Mouse (Mus musculus) neural tube, embryonic 11.5 days (tissue): ENCODE measurements around the gene Dyrk2. TPM values are rescaled to one million over a fixed set of nuclear protein-coding genes. Genes with fewer than 3 reads are reported as not detected.
A peak's percentile ranks its signal among the peaks of the same experiment; 100 is the strongest.

Experiments used
- ATAC-seq: fragments of 200-750 bp; cut with Nextera tagmentation; 2 replicates; pipeline ENCODE4 v1.8.0; 2017; ENCODE audit warnings: moderate number of reproducible peaks, mild to moderate bottlenecking, moderate TSS enrichment, moderate library complexity; ENCODE audit not compliant: insufficient read depth, low FRiP score, low TSS enrichment
- DNase-seq: peaks from one replicate; pipeline ENCODE4 v3.0.0-alpha.2; 2015; ENCODE audit warnings: low spot score
- H3K27ac ChIP-seq: fragments of 300-500 bp; sonication (generic); 2 replicates; pipeline ENCODE4 v1.5.1; 2014; ENCODE audit warnings: low read depth, mild to moderate bottlenecking, low read length
- H3K27me3 ChIP-seq: fragments of 300-500 bp; sonication (generic); 2 replicates; pipeline ENCODE4 v1.6.1; 2014; ENCODE audit warnings: mild to moderate bottlenecking, low read length, mixed read lengths; ENCODE audit not compliant: control insufficient read depth, insufficient read depth
- H3K36me3 ChIP-seq: fragments of 300-500 bp; sonication (generic); 2 replicates; pipeline ENCODE4 v1.6.1; 2014; ENCODE audit warnings: mild to moderate bottlenecking, low read length, moderate library complexity, mixed read lengths; ENCODE audit not compliant: control insufficient read depth, insufficient read depth
- H3K4me1 ChIP-seq: fragments of 300-500 bp; sonication (generic); 2 replicates; pipeline ENCODE4 v1.6.1; 2014; ENCODE audit warnings: low read length, mixed read lengths; ENCODE audit not compliant: control insufficient read depth, insufficient read depth
- H3K4me2 ChIP-seq: fragments of 300-500 bp; sonication (generic); 2 replicates; pipeline ENCODE4 v1.6.1; 2014; ENCODE audit warnings: low read depth, mild to moderate bottlenecking, moderate library complexity
- H3K4me3 ChIP-seq: fragments of 300-500 bp; sonication (generic); 2 replicates; pipeline ENCODE4 v1.5.1; 2014; ENCODE audit warnings: low read depth, low read length
- H3K9ac ChIP-seq: fragments of 300-500 bp; sonication (generic); 2 replicates; pipeline ENCODE4 v1.6.1; 2014; ENCODE audit warnings: mild to moderate bottlenecking, low read length
- H3K9me3 ChIP-seq: fragments of 300-500 bp; sonication (generic); 2 replicates; pipeline ENCODE4 v1.6.1; 2016; ENCODE audit warnings: low read length; ENCODE audit not compliant: control insufficient read depth
- WGBS: fragments of 180-500 bp; shearing (Covaris S2); extraction: QIAGEN DNeasy Blood & Tissue Kit; methylation state at CpG from one replicate; pipeline ENCODE4 v1.1.7; 2014; 5-methylcytosine and 5-hydroxymethylcytosine counted together
- polyA plus RNA-seq: library from polyadenylated mRNA; unstranded; fragments of >200 nt; fragmentation: Nextera tagmentation; extraction: Ambion mirVana; gene quantifications from 2 replicates; pipeline ENCODE4 v1.2.1, GENCODE M21; 2014

The Dyrk2 gene
- polyA plus RNA-seq = 12.2 and 12.9 TPM in 2 replicates

DNA sequence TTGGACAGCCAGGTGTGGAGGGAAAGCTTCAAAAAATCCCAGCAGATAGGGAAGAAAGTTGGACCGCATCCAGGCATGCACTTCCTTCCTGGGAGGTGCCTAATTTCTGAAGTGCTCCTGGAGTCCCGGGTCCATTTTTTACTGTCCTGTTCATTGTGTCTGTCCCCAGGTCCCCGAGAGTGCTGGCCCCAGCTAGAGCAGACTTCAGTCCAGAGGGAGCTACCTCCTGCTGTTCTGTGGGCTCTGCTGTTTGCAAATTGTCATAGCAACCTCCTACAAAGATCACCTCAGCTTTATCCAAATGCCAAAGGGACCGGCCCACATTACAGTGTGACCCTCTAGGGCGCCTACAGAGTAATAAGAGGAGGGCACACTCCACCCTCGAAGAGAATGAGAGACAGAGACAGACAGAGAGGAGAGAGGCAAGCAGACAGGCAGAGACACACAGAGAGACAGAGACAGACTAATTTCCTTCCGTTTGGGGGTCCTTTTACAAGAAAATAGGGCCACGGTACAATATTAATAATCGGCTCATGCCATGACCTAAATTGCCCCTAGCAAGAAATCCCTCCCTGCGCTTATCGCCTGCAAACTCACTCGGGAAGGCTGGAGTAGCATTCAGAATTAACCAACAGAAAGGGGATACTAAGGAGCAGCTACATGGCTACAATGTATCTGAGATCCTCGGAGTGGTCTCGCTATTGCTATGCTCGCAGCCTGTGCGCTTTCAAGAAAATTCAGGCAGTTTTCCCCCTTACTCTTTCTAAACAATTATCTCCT lies at the start of gene Dyrk2:
Gene Dyrk2, minus strand, starts transcription at position 9 of the 780 bp plus-strand sequence.
- H3K9me3 ChIP-seq = no peaks in the 10 kb centered on the region
- H3K4me2 ChIP-seq = peak within 1 kb of the TSS; percentile 91
- peak within 1 kb of the TSS; percentile 99 for H3K9ac ChIP-seq
- peak; percentile 3; the same call in 1 of the 2 replicates for ATAC-seq
- H3K27ac ChIP-seq = peak within 1 kb of the TSS; percentile 96
- peak within 1 kb of the TSS; percentile 96 for H3K4me3 ChIP-seq
- H3K36me3 ChIP-seq = no peaks in the 10 kb centered on the region
- H3K27me3 ChIP-seq = no peaks in the 10 kb centered on the region
- H3K4me1 ChIP-seq = peaks cover 21% of the 10 kb centered on the region
- peak; percentile 51 for DNase-seq
- 5% methylated on average over 16 of the region's 16 CpGs for WGBS

GRCm38 (mm10) chr10:118902625-118903024 lies 32.6 kb upstream of the Dyrk2 start:
- WGBS = 82% methylated on average over 10 of the region's 10 CpGs
- Histone ChIP-seq H3K36me3 (no peaks in the 10 kb centered on the region), H3K4me1 (no peaks in the 10 kb centered on the region), H3K4me3 (no peak overlapping the region), H3K27me3 (no peaks in the 10 kb centered on the region), H3K9ac (no peak overlapping the region), H3K9me3 (no peaks in the 10 kb centered on the region), H3K27ac (no peak overlapping the region), H3K4me2 (no peak overlapping the region)
- DNase-seq (no peak), ATAC-seq (no peak)

- Histone ChIP-seq H3K27ac (no peak overlapping the region), H3K4me3 (no peak overlapping the region), H3K4me2 (no peak overlapping the region), H3K27me3 (no peaks in the 10 kb centered on the region), H3K4me1 (no peaks in the 10 kb centered on the region), H3K36me3 (no peaks in the 10 kb centered on the region), H3K9ac (no peak overlapping the region), H3K9me3 (no peaks in the 10 kb centered on the region)
- WGBS = 87% methylated on average over 3 of the region's 3 CpGs
- DNase-seq (no peak), ATAC-seq (no peak)
Observed at GRCm38 (mm10) chr10:118893645-118894044, 23.6 kb upstream of the Dyrk2 start.

GRCm38 (mm10) chr10:118884126-118884525 lies 14.1 kb upstream of the Dyrk2 start:
- H3K36me3 ChIP-seq = no peaks in the 10 kb centered on the region
- H3K4me2 ChIP-seq = no peak overlapping the region
- no peaks in the 10 kb centered on the region for H3K9me3 ChIP-seq
- WGBS = 78% methylated on average over 2 of the region's 2 CpGs
- H3K27me3 ChIP-seq = no peaks in the 10 kb centered on the region
- DNase-seq (no peak), ATAC-seq (no peak)
- no peak overlapping the region for H3K4me3 ChIP-seq
- H3K4me1 ChIP-seq = no peaks in the 10 kb centered on the region
- no peak overlapping the region for H3K9ac ChIP-seq
- H3K27ac ChIP-seq = no peak overlapping the region

DNA sequence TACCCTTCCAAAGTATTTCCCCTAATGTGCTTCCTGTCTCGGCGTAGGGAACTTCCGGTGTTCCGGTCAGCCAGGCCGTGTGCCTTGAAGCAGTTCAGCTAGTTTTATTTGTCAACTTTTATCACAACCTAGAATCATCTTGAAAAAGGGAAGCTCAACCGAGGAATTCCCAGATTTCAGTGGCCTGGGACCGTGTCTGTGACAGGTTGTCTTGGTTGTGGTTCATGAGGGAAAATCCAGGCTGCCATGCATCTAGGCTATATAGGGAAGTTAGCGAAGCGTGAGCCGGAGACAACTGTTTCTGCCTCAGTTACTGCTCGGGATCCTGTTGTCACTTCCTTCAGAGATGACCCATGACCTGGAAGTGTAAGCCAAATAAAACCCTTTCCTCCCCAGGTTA lies 13.3 kb upstream of the Dyrk2 start:
- ATAC-seq = no peak
- no peaks in the 10 kb centered on the region for H3K4me1 ChIP-seq
- no peak overlapping the region for H3K4me2 ChIP-seq
- no peak overlapping the region for H3K27ac ChIP-seq
- 91% methylated on average over 11 of the region's 11 CpGs for WGBS
- H3K36me3 ChIP-seq = no peaks in the 10 kb centered on the region
- DNase-seq = no peak
- no peak overlapping the region for H3K4me3 ChIP-seq
- no peak overlapping the region for H3K9ac ChIP-seq
- H3K27me3 ChIP-seq = no peaks in the 10 kb centered on the region
- no peaks in the 10 kb centered on the region for H3K9me3 ChIP-seq

GRCm38 (mm10) chr10:118882258-118882885 lies 12.4 kb upstream of the Dyrk2 start:
- Histone ChIP-seq H3K4me2 (no peak overlapping the region), H3K36me3 (no peaks in the 10 kb centered on the region), H3K4me1 (no peaks in the 10 kb centered on the region), H3K27ac (no peak overlapping the region), H3K27me3 (no peaks in the 10 kb centered on the region), H3K9me3 (no peaks in the 10 kb centered on the region), H3K4me3 (no peak overlapping the region), H3K9ac (no peak overlapping the region)
- WGBS = 93% methylated on average over 12 of the region's 12 CpGs
- ATAC-seq = no peak
- DNase-seq = no peak

DNA sequence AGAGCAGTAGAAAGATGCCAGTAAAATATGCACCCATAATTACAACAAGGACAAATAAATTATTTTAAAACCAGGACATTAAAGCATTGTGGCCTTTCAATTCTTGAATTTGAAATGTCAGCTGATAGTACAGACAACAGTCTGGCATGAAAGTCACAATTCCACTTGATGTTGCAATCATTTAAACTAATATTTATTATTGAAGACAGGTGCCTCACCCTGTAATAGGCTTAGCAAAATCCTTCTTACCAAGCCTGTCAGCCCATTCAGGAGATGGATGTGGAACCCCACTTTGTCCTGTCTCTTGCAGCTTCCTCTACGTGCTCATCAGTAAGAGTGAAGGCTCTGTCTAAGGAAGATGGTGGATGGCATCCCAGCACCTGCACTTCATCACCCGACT lies 10.8 kb upstream of the Dyrk2 start:
- Histone ChIP-seq H3K4me3 (no peak overlapping the region), H3K27me3 (no peaks in the 10 kb centered on the region), H3K27ac (no peak overlapping the region), H3K9ac (no peak overlapping the region), H3K4me1 (no peaks in the 10 kb centered on the region), H3K36me3 (no peaks in the 10 kb centered on the region), H3K4me2 (no peak overlapping the region), H3K9me3 (no peaks in the 10 kb centered on the region)
- DNase-seq = no peak
- ATAC-seq = no peak
- WGBS = 90% methylated on average over 2 of the region's 2 CpGs

- WGBS = 98% methylated on average over 2 of the region's 2 CpGs
Observed at GRCm38 (mm10) chr10:118872196-118872595, 2.2 kb upstream of the Dyrk2 start.

GRCm38 (mm10) chr10:118869591-118870001 lies 413 bp downstream of the Dyrk2 start:
- WGBS = 0% methylated on average over 16 of the region's 16 CpGs
- Histone ChIP-seq H3K4me3 (peak overlapping the region; percentile 96), H3K27ac (peak overlapping the region; percentile 96), H3K36me3 (no peaks in the 10 kb centered on the region; the same call in 1 of the 2 replicates), H3K9ac (peak overlapping the region; percentile 99), H3K4me1 (peaks cover 21% of the 10 kb centered on the region), H3K27me3 (no peaks in the 10 kb centered on the region), H3K4me2 (peak overlapping the region; percentile 91), H3K9me3 (no peaks in the 10 kb centered on the region)
- ATAC-seq = peak; percentile 43
- DNase-seq = peak; percentile 78

More at GRCm38 (mm10) chr10:118872196-118872595, 2.2 kb upstream of the Dyrk2 start:
- H3K4me3 ChIP-seq = no peak overlapping the region
- H3K4me2 ChIP-seq = no peak overlapping the region
- peaks cover 7% of the 10 kb centered on the region for H3K4me1 ChIP-seq
- no peaks in the 10 kb centered on the region for H3K36me3 ChIP-seq
- H3K27ac ChIP-seq = no peak overlapping the region
- H3K27me3 ChIP-seq = no peaks in the 10 kb centered on the region
- no peaks in the 10 kb centered on the region for H3K9me3 ChIP-seq
- DNase-seq = no peak
- H3K9ac ChIP-seq = no peak overlapping the region
- ATAC-seq = no peak
